Mouse (Mus musculus) common myeloid progenitor, adult 5-6 weeks (primary cell): ENCODE measurements around the gene Trank1. TPM values are rescaled to one million over a fixed set of nuclear protein-coding genes. Genes with fewer than 3 reads are reported as not detected.

Experiments used
- ATAC-seq: replicated peaks from 2 replicates; pipeline ENCODE4 v1.8.0; 2016; ENCODE audit warnings: low read depth, mild to moderate bottlenecking, moderate TSS enrichment, inconsistent platforms; ENCODE audit not compliant: poor library complexity, severe bottlenecking
- total RNA-seq: library from RNA; stranded (forward); fragments of 200-1000, 187-1606 nt; gene quantifications from 2 replicates; pipeline ENCODE4 v1.2.3, GENCODE M21; 2017

The Trank1 gene
- total RNA-seq = not detected in 2 replicates

DNA sequence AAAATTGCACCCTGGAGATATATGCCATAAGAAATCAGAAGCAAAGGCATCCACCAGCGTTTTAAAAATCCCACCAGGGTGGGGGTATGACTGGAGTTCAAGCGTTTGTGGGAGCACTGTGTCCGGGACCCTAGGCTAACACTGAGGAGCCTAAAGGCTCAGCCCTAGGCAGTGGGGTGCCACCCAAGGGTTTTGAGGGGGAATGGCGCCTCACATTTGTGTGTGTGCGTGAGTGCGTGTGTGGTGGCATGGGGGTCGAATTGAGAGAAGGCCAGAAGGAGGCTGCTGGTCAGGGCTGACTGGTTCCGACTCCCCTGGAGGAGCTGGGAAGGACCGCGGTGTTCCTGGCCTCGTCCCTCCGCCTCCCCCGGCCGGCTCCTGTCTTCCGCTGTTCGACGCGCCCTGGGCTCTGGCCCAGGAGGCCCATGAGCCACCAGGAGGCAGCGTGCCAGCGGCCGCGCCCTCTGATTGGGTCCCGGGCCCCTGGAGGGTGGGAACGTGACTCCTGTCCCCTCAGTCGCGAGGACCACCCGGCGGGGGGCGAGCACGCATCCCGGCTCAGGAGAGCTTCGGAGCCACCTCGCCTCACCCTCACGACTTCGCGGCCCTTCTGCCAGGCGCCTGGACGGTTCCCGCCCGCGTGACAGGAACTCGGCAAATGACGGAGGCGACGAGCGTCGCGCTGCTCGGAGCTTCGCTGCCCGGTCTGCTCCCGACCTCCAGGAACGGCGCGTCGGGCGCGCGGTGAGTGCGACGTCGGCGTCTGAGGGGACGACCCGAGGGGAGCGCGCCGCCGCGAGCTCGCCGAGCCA is at the start of gene Trank1:
TSS of gene Trank1 (plus strand) at position 709 of the 812 bp plus-strand sequence.
- ATAC-seq = 0 out of 2 replicates have a peak, but pooled peaks have one; percentile 9

DNA sequence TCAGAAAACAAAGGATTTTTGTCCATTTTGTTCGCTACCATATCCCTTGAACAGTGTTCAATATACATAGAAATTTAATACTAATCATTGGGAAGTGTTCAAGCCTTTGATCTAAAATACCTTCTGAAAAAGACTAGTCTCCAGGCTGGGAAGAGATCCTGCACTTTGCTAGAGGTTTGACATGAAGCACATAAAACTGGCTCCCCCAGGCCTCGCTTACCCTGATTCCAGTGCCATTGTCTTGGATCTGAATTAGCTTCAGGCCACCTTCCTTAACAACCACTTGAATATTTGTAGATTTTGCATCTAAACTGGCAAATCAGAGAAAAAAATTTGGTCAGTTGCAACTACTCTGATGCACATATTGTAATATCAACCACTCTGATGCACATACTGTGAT is 43.5 kb upstream of the Trank1 start:
- ATAC-seq = no peak

GRCm38 (mm10) chr9:111270606-111271005 is 40.9 kb upstream of the Trank1 start:
- no peak for ATAC-seq

DNA sequence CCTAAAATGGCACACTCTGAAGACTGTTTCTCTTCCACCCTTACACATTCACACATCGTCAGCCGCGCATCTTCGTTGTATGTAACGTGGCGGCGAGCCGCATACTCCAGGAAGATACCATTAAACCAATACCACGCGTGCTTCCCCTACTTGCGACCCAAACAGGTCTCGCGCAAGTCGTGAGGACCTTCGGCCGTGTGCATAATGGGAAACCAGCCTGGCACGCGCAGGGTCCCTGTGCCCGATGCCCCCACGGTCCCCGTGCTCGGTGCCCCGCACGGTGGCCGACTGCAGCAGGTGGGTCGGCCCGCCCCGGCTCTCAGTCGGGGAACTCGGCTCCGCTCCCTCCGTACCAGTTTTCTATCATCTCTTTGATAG is 40.5 kb upstream of the Trank1 start:
- ATAC-seq = peak; percentile 51

DNA sequence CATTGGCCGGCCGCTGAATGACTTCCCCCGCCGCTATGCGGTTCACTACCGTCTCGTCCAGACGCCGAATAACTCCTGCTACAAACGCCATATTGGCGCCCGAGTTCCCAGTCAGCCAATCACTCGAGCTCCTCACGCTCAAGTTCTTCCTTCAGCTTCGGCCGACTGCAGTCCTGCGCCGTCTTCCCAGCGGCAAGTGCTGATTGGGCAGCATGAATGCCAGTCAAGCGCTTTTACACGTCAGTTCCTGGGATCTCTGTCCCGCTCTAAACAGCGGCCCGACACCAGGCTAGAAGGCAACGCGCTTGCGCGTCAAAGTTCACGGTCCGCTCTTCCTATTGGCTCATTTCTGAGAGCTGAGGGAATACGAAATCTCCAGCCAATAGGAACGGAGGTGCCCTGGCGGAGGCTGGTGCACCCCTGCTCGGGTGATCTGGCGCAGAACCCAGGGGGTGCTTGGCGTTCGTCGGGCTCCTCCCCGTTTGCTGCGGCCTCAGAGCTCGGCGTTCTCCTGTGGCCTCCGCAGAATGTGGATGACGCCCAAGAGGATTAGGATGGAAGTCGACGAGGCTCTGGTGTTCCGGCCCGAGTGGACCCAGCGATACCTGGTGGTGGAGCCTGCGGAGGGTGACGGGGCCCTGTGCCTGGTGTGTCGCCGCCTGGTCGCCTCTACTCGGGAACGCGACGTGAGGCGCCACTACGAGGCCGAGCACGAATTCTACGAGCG is 39.9 kb upstream of the Trank1 start, which contains the start of the genes Mlh1 and Epm2aip1:
TSS of gene Mlh1 (minus strand) at position 358 of the 727 bp plus-strand sequence.
TSS of gene Epm2aip1 (plus strand) at position 496 of the 727 bp plus-strand sequence.
- ATAC-seq = peak; percentile 92

- no peak for ATAC-seq
These were observed 39.2 kb upstream of the Trank1 start for GRCm38 (mm10) chr9:111272356-111272755.

- no peak for ATAC-seq
These were observed 38.3 kb upstream of the Trank1 start for GRCm38 (mm10) chr9:111272996-111273785.

DNA sequence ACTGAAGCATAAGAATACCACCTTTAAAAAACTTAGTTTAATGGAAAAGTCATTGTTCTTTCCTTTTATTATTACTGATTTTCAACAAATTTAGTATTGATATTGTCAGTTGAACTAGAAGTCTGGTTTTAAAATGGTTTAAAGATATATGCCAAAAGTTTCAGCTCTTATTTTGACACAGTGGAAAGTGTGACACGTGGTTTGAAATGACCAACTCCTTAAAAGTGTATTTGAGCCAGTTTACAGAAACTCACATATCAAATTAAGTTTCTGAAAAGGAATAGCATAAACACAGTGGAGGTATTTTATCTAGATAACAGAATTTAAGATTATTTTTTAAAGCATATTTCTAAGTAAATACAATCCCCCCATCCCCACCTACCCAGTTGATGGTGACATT is 37.6 kb upstream of the Trank1 start:
- ATAC-seq = no peak

DNA sequence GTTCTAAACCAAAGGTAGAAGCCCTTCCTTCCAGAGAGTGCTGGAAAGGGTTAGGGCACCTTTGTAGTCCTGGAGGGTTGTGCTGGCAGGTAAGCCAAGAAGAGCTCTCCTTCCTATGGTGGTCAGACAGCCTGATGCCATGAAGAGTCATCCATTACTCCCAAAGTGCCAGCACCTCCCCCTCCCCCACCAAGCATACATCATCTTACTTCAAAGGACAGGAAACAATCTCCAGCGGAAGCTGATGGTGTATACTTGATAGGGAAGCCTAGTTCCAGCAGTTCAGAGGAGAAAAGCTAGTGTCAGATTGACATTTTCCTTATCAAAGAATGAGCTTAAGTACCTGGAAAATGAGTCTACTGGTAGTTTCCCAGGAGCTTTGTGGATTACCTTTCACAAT is 36.4 kb upstream of the Trank1 start:
- ATAC-seq = no peak

DNA sequence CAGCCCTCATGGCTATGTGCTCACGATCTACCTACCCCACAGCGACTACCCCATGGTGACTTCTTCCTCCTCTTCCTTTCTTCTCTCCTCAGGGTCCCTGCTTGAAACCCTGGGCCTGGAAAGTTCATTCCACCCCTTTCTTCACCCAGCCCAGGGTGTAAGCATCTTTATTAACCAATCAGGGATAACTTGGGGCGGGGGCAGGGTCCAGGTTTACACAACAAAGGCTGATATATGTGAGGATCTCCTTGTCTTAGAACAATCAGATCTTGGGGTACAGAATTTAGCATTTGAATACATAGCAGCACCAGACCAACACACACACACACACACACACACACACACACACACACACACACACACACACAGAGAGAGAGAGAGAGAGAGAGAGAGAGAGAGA is 26.5 kb upstream of the Trank1 start:
- no peak for ATAC-seq

GRCm38 (mm10) chr9:111285676-111286075 is 25.9 kb upstream of the Trank1 start:
- no peak for ATAC-seq

DNA sequence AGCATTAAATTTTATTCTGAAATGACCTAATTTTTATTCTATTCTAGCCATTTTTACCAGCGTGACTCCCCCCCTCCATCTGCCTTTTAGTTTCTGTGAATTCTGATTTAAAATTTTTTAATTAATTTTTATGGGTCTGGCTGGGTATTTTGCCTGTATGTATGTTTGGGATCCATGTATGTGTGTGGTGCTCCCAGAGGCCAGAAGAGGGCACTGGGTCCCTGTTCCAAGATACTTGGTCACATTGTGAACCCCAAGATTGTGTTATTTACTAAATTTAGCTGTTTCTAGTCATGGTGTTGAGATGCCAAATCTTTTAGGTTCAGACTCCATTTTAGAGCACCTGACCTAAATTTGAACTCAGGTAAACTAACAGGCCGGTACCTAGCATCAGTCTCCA is 25.1 kb upstream of the Trank1 start:
- ATAC-seq = no peak

GRCm38 (mm10) chr9:111287956-111288355 is 23.6 kb upstream of the Trank1 start:
- no peak for ATAC-seq

GRCm38 (mm10) chr9:111289294-111289831 is 22.2 kb upstream of the Trank1 start:
- ATAC-seq = peak; percentile 49

- peak; percentile 94 for ATAC-seq
These were observed 21.7 kb upstream of the Trank1 start for GRCm38 (mm10) chr9:111289832-111290339.

DNA sequence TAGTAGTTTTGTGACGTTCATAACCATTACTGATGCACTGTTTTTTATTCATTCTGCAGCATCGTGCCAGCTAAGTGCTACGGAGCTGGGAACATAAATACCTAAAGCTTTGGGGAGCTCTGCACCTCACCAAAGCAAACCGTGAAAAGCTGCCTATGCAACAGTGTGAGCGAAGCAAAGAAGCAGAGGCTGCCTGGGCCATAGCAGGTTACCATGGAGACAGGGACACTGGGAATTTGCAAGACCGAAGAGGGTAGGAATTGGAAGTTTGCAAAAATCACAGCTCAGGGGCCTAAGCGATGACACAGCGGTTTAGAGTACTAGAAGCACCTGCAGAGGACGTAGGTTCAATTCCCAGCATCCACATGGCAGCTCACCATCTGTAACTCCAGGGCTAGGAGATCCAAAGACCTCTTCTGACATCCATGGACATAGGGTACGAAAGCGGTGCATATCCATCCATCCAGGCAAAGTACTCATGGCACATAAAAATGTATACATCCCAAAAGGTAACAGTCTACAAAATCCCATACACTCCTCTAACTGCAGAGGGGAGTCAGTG is 20.9 kb upstream of the Trank1 start:
- no peak for ATAC-seq

GRCm38 (mm10) chr9:111293234-111293633 is 18.3 kb upstream of the Trank1 start:
- ATAC-seq = no peak

DNA sequence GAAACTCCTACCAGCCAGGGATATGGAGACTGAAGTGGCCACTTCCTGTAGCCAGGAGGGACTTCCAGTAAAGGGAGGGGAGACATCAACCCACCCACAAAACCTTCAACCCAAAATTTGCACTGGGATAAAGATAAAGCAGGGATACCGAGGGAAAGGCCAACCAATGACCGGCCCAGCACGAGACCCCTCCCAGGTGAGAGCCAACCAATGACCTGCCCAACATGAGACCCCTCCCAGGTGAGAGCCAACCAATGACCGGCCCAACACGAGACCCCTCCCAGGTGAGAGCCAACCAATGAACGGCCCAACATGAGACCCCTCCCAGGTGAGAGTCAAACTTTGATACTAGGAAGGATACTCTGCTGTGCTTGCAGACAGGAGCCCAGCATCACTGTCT is 16.6 kb upstream of the Trank1 start:
- ATAC-seq = no peak

DNA sequence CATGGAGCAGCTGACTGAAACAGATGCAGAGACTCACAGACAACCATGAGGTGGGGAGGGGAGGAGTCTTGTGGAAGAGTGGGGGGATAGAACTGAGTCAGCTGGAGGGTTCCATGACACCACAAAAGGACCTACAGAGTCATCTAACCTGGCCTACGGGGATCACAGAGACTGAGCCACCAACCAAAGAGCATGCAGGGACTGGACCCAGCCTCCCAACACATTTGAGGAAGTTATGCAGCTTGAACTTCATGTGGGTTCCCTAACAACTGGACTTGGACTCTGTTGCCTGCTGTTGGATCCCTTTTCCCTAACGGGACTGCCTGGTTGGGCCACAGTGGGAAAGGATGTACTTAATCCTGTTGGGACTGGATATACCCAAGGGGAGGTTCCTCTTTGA is 16.2 kb upstream of the Trank1 start:
- no peak for ATAC-seq

DNA sequence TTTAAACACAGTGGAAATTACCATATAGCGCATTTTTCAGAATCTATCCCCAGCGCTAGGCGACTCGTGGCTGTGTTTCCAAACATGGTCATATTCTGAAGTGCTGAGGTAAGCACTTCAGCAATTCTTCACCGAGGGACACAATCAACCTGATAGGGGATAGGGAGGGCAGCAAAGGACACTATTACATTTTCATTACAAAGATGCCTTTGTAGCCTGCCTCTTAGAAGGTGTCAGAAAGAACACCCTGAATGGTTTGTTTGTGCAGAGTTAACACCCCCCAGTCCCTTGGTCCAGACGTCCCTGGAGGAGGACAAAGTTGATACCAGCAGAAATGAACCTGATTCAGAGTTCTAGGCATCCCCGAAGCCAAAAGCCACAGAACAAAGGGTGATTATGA is 15.1 kb upstream of the Trank1 start:
- ATAC-seq = no peak
